In genomic region chr4:129793713-129794329, GRCm38 (mm10) we compare ENCODE assay signal across 7 mouse cellular contexts. TPM values are rescaled to one million over a fixed set of nuclear protein-coding genes. Genes with fewer than 3 reads are reported as not detected.
A peak's percentile ranks its signal among the peaks of the same experiment; 100 is the strongest.
DNase-seq lines count a peak whose midpoint lies in the region; ATAC-seq and TF ChIP-seq lines count a peak whose summit lies in the region.

No protein-coding gene starts in this region.

- 62% methylated on average over 5 of the region's 5 CpGs for WGBS in hindbrain, embryonic 14.5 days

- TF ChIP-seq CTCF in C2C12 (IDR thresholded peaks at IDR 0.05; ENCODE audit: control insufficient read depth, insufficient read depth, insufficient read length) = no peak

- no peaks in the 10 kb centered on the region for H3K79me3 ChIP-seq in C2C12 (ENCODE audit: low read depth)

- DNase-seq in ES-CJ7 (ENCODE audit: low read depth, low spot score) = peak; percentile 54
- DNase-seq in frontal cortex, postnatal 36 days (ENCODE audit: low spot score in 2 of 2) = no peak
- DNase-seq in hindbrain, embryonic 14.5 days (ENCODE audit: low spot score) = no peak
- DNase-seq in left cerebral cortex, postnatal 36 days (ENCODE audit: low spot score in 2 of 2) = no peak

- H3K9me3 ChIP-seq in hindbrain, embryonic 14.5 days (ENCODE audit: control insufficient read depth, low read length) = no peaks in the 10 kb centered on the region

- H3K36me3 ChIP-seq in C2C12 (ENCODE audit: control insufficient read depth, insufficient read depth) = no peaks in the 10 kb centered on the region
- H3K36me3 ChIP-seq in hindbrain, embryonic 14.5 days (replicated peaks; ENCODE audit: control insufficient read depth, insufficient read depth) = no peaks in the 10 kb centered on the region

- no peaks in the 10 kb centered on the region for H3K79me2 ChIP-seq in C2C12 (ENCODE audit: control insufficient read depth, insufficient read depth)

- no peak overlapping the region for H3K4me2 ChIP-seq in hindbrain, embryonic 14.5 days (replicated peaks)

- intact Hi-C loops in left cerebral cortex, postnatal 36 days (cut with DNase I) = no loop called here

- no peak overlapping the region for H3K4me3 ChIP-seq in C2C12 (ENCODE audit: insufficient read depth, poor library complexity, severe bottlenecking)
- no peak overlapping the region for H3K4me3 ChIP-seq in hindbrain, embryonic 14.5 days (replicated peaks; ENCODE audit: low read length)

- no peak overlapping the region for H3K27ac ChIP-seq in hindbrain, embryonic 14.5 days

- H3K4me1 ChIP-seq in hindbrain, embryonic 14.5 days (replicated peaks; ENCODE audit: control insufficient read depth, insufficient read depth, low read length) = peaks cover 18% of the 10 kb centered on the region; the same call in 1 of the 2 replicates

- H3K9ac ChIP-seq in hindbrain, embryonic 14.5 days = no peak overlapping the region

- peak; percentile 68 to 93 for ATAC-seq in hematopoietic stem cell, adult 5-6 weeks (replicated peaks in 1 of 2; ENCODE audit: insufficient read depth in 1 of 2, low FRiP score in 2 of 2, low TSS enrichment in 1 of 2, low read depth in 1 of 2, poor library complexity in 2 of 2, severe bottlenecking in 2 of 2)
- ATAC-seq in megakaryocyte-erythroid progenitor cell, adult 5-6 weeks (replicated peaks; ENCODE audit: low FRiP score, low TSS enrichment, poor library complexity, severe bottlenecking) = peak; percentile 88
- no peak for ATAC-seq in hindbrain, embryonic 14.5 days (ENCODE audit: low FRiP score)

- no peak overlapping the region for H3ac ChIP-seq in C2C12 (ENCODE audit: control insufficient read depth, insufficient read length, low read depth)

- no peaks in the 10 kb centered on the region for H3K27me3 ChIP-seq in C2C12 (ENCODE audit: control insufficient read depth, insufficient read depth, insufficient read length)
- no peaks in the 10 kb centered on the region for H3K27me3 ChIP-seq in hindbrain, embryonic 14.5 days (ENCODE audit: control insufficient read depth, insufficient read depth, low read length)

TF ChIP-seq in C2C12, 6 proteins besides CTCF, POLR2A, EP300 and RAD21:
- TF ChIP-seq FOSL1 (IDR thresholded peaks at IDR 0.05; ENCODE audit: insufficient read depth, low read length, poor library complexity, severe bottlenecking) = no peak
- peak; percentile 55 for TF ChIP-seq MYOD1 (IDR thresholded peaks at IDR 0.05; ENCODE audit: control insufficient read depth, insufficient read length, low read depth)
- no peak for TF ChIP-seq MAX (IDR thresholded peaks at IDR 0.05)
- TF ChIP-seq USF1 (IDR thresholded peaks at IDR 0.05; ENCODE audit: low read depth) = no peak
- TF ChIP-seq CEBPB (IDR thresholded peaks at IDR 0.05; ENCODE audit: low read depth) = peak; percentile 45

RNA-seq across cellular contexts. Expression of gene Ptp4a2, which starts 17.2 kb away (rescaled TPM):
- polyA plus RNA-seq in C2C12 (2012; fragmentation: generic; extraction: Trizol) = 101 TPM
- 413 and 530 TPM in 2 replicates for total RNA-seq in hematopoietic stem cell, adult 5-6 weeks (2017)
- total RNA-seq in megakaryocyte-erythroid progenitor cell, adult 5-6 weeks (2014; fragmentation: Nextera tagmentation) = 168 and 313 TPM in 2 replicates
- total RNA-seq in megakaryocyte-erythroid progenitor cell, adult 5-6 weeks (2017) = 419 and 540 TPM in 2 replicates
- polyA plus RNA-seq in hindbrain, embryonic 14.5 days (2014; fragmentation: Nextera tagmentation; extraction: Ambion mirVana) = 199 and 211 TPM in 2 replicates
- total RNA-seq in left cerebral cortex, postnatal 36 days (2021) = 100 to 1,000 TPM; 119 to 127 TPM

RNA-seq across cellular contexts. Expression of gene Khdrbs1, which starts 51.7 kb away (rescaled TPM):
- 61.6 TPM for polyA plus RNA-seq in C2C12 (2012; fragmentation: generic; extraction: Trizol)
- 92.1 and 122 TPM in 2 replicates for total RNA-seq in hematopoietic stem cell, adult 5-6 weeks (2017)
- total RNA-seq in megakaryocyte-erythroid progenitor cell, adult 5-6 weeks (2014; fragmentation: Nextera tagmentation) = 99.6 and 107 TPM in 2 replicates
- total RNA-seq in megakaryocyte-erythroid progenitor cell, adult 5-6 weeks (2017) = 103 and 112 TPM in 2 replicates
- polyA plus RNA-seq in hindbrain, embryonic 14.5 days (2014; fragmentation: Nextera tagmentation; extraction: Ambion mirVana) = 120 and 125 TPM in 2 replicates
- total RNA-seq in left cerebral cortex, postnatal 36 days (2021) = 10 to 100 TPM; 85.2 to 94.1 TPM
